Mouse (Mus musculus) embryo, embryonic 11.5 days (tissue): ENCODE data around the gene Cbx8.

Experiments used
- DNase-seq: peaks from one replicate; pipeline ENCODE4 v3.0.0-alpha.2; 2012; ENCODE audit warnings: low read depth, low spot score

The Cbx8 gene

DNA sequence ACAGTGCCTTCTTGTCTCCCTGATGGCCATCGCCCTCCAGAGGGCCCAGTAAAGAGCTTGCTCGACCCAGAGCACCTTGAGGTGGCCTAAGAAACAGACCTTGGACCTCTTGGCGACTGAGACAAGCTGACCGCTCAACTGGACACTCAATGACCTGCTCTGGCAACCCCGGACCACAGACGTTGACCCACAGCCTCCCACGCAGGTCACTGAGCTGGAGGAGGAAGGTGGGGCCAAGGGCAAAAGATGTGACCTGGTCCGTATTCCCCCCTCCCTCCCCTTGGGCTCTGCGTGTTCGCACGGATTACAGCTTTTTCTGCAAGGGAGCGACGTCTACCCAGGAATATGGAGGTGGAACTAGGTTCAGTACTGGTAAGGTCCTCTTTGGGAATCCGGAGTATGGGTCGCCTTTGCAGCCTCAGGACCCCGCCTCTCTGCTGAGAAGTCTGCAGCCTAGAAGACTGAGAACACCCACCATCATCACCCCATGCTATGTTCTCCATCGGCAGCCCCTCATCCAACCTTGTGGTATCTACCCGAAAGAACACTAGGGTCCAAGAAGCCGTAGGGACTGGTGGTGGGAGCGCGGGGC, 5.6 kb downstream of the Cbx8 start:
- no peak for DNase-seq

DNA sequence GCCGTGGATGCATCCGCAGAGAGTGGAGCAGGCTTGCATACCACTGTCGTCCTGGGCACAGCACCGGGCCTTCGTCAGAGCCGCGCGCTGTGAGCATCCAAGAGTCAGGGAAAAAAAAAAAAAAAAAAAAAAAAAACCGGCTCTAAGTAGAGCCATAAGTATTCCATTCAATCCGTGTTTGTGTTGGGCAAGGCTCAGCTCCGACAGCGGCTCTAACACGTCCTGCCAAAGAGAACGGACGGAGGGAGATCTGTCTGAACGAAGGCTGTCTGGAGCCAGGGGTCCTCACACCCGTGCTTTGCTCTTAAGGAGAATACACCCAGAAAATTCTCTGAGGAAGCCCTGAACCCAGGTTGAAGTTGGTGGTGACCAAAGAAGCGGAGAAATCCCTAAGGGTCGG, 6.1 kb downstream of the Cbx8 start:
- DNase-seq, result no peak

DNA sequence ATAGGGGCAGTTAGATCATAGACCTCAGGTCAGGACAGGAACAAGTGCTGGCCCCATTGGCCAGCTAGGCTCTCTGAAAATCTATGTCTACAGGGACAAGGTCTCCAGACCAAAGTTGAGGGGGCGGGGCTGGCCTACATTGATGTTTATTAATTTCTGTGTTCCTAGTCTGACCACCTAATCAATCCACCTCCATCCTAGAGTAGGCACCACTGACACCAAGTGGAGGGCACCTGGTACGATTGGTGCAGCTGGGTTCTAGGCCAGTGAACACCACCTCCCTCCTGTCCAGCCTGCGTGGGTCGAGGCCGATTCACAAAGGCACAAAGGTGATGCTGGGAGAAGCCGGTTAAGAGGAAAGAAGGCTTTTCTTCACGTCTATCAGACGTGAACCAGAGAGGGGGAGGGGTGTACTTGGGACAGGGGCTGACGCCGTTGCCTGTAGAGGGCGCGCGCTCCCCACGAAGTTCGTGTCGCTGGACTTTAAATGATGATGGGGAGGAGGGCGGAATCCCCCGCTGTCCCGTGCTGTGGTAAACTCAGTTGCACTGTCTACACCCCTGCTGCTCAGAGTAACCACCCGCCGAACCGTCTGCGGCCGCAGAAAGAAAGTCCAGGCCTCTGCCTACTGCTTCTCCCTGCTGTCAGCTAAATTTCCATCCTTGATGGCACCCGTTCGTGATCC, 6.8 kb downstream of the Cbx8 start:
- DNase-seq, result peak; percentile 74

GRCm38 (mm10) chr11:119026203-119026602, 14.6 kb downstream of the Cbx8 start:
- DNase-seq, result no peak

GRCm38 (mm10) chr11:119024260-119024659, 16.5 kb downstream of the Cbx8 start:
- no peak for DNase-seq

GRCm38 (mm10) chr11:119023616-119023980, 17.2 kb downstream of the Cbx8 start:
- no peak for DNase-seq

DNA sequence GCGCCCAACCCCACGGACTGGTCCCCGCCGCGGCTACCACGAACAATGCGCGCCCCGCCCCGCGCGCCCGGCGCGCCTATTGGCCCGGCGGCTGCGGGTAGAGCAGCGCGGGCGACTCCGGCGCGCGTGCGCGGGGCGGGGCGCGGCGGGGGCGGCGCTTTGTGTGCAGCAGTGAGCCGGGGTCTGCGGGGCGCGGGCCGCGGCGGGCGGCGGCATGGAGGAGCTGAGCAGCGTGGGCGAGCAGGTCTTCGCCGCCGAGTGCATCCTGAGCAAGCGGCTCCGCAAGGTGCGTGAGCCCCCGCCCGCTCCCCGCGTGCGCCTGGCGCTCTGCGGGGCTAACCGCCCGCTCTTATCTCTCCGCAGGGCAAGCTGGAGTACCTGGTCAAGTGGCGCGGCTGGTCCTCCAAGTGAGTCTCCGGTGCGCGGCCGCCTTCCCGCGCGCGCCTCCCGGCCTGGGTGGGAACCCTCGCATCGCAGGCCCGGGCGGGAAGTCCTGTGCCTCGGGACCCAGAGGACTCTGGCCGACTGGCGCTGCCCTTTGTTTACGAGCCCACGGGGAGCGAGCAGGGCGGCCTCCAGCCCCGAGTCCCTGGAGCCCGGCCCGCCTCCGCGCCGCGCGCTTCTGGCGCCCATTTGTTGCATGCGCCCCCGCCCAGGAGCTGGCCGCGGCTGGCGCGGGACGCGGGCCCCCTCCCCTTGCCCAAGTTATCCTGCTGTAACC, 17.7 kb downstream of the Cbx8 start, which contains the start of gene Cbx2:
Cbx2 (plus strand) TSS at position 68 of the 721 bp plus-strand sequence.
- peak; percentile 85 for DNase-seq

- no peak for DNase-seq
These were observed 18.5 kb downstream of the Cbx8 start for GRCm38 (mm10) chr11:119022068-119022894.

GRCm38 (mm10) chr11:119021180-119021579, 19.6 kb downstream of the Cbx8 start:
- DNase-seq, result no peak

- no peak for DNase-seq
These were observed 23.3 kb downstream of the Cbx8 start for GRCm38 (mm10) chr11:119017506-119017905.

DNA sequence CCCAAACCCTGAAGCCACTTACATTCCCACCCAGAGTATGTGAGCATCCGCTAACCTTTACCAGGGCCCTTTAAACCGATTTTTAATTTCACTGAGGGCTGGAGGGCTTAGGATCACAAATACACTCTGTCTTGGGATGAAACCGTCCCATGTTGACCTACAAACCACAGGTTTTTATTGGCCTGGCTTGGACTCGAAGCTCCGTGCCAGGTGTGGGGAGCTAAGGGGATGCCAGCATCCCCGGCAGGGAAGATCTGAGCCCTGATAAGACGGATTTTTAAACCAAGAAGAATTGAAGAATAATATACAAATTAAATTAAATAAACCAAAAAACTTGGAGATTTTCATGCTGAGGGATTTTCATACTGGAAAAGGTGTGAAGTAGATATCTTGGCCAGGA, 26.3 kb downstream of the Cbx8 start:
- DNase-seq, result no peak

DNA sequence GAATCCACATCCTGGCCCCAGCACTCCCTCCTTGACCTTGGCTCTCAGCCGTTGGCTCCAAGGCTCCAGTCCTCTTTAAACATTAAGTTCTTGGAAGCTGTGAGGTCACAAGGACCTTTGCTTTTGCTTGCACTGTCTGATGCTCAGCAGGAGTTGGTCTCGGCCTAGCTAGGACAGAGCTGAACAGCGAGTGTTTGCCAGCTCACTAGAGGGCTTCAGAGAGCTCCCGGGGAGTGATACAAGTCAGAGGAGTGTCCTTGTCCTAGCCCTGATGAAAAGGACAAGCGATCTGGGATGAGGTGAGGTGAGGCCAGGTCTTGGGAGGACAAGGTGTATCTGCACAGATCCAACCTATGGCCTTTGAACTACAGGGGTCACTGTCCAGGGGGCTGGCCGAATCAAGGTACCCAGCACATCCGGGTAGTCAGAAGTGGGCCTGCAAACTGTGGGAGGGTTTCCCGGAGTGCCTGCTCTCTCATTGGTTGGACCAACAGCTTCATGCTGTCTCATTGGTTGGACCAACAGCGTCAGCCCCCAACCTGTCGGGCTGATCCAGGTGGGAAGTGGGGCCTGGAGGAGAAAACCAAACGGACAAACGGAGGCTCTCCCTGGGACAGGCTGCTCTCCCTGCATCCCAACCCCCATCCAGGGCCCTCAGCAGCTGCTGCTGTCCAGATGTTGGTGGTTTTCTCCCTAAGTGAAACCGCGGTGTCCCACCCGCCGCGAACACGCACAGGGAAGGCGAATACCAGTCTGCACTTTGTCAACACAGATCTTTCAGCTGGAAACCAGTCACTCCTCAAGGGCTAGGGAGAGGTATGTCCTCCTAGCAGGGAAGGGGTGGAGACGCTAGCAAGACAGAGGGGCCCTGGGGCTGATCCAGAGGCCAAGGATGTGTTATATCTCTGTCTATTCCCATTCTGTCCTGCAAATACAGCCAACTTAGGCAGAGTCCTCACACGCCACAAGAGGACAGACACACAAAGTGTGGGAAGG, 33.0 kb downstream of the Cbx8 start:
- no peak for DNase-seq

DNA sequence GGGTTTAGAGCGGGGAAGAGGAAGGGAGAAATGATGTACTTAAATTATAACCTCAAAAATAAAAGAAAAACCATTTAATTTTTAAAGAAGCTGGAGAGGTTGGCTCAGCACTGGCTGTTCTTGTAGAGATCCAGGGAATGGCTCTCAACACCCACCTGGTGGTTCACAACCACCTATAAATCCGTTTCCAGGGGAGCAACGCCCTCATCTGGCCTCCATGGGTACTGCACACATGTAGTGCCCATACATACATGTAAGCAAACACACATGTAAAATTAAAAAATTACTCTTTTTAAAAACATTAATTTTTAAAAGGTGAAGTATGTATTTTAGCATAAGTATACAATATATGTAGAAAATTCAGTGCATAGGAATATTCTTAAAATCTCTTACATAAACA, 34.3 kb downstream of the Cbx8 start:
- no peak for DNase-seq

GRCm38 (mm10) chr11:119005547-119006275, 35.1 kb downstream of the Cbx8 start:
- DNase-seq, result no peak

DNA sequence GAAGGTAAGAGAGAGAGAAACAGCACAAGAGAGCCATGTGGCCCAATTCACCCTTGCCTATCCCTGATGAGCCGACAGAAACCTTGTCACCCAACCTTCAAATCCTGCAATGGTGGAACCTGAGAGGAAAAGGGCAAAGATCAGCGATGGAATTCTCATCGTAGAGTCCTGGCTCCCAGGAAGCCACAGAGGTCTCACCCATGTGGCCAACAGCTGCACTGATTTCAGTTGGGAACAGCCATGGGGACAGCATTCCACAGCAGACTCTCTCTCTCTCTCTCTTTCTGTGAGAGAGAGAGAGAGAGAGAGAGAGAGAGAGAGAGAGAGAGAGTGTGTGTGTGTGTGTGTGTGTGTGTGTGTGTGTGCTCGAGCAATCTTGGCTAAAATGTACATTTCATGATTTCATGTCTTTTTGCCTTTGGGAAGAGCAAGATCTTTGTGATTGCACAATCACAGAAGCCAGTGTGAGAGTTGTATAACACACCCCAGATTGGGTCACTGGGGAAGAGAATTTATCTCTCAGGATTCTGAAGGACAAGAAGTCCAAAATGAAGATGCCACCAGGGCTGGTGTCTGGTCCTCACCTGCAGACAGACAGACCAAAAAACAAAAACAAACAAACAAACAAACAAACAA, 39.2 kb downstream of the Cbx8 start:
- DNase-seq, result no peak

DNA sequence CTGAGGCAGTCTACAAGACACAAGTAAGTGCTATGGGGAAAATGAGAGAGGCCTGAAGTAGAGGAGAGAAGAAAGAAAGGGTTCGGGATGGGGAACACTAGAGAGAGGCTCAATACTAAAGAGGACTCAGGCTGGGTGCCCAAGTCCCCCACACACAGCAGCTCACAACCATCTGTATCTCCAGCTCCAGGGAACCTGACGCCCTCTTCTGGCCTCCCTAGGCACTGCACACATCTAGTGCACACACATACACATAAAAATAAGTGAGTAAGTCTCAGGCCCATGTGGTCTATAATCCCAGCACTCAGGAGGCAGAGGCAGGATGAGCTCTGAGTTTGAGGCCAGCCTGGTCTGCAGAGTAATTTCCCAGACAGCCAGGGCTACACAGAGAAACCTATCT, 39.9 kb downstream of the Cbx8 start:
- no peak for DNase-seq

GRCm38 (mm10) chr11:118999361-118999804, 41.4 kb downstream of the Cbx8 start:
- no peak for DNase-seq

- DNase-seq, result peak; percentile 84
These were observed 42.1 kb downstream of the Cbx8 start for GRCm38 (mm10) chr11:118998540-118999265.

GRCm38 (mm10) chr11:118997182-118997581, 43.6 kb downstream of the Cbx8 start:
- DNase-seq, result no peak
